Mouse (Mus musculus): ENCODE measurements around the gene Lrrc10. TPM values are rescaled to one million over a fixed set of nuclear protein-coding genes. Genes with fewer than 3 reads are reported as not detected.

Lrrc10 gene
- polyA plus RNA-seq, 1 experiment = not detected

GRCm38 (mm10) chr10:117072191-117072888, 27.2 kb downstream of the Lrrc10 start:
- Histone ChIP-seq H3K4me3 (ENCODE audit: insufficient read depth, low read length) (no peak overlapping the region), H3K27ac (ENCODE audit: insufficient read depth, low read length) (no peak overlapping the region), H3K4me1 (ENCODE audit: control insufficient read depth, insufficient read depth, low read length) (no peaks in the 10 kb centered on the region)
- TF ChIP-seq POLR2A (IDR thresholded peaks at IDR 0.05; ENCODE audit: low read depth, low read length) (no peak), CTCF (IDR thresholded peaks at IDR 0.05; ENCODE audit: borderline replicate concordance, insufficient read depth, low read length) (no peak)

- H3K27ac ChIP-seq (ENCODE audit: insufficient read depth, low read length) = no peak overlapping the region
- H3K4me3 ChIP-seq (ENCODE audit: insufficient read depth, low read length) = no peak overlapping the region
- no peaks in the 10 kb centered on the region for H3K4me1 ChIP-seq (ENCODE audit: control insufficient read depth, insufficient read depth, low read length)
- TF ChIP-seq POLR2A (IDR thresholded peaks at IDR 0.05; ENCODE audit: low read depth, low read length) (no peak), CTCF (IDR thresholded peaks at IDR 0.05; ENCODE audit: borderline replicate concordance, insufficient read depth, low read length) (no peak)
These were observed 28.0 kb downstream of the Lrrc10 start for GRCm38 (mm10) chr10:117073176-117073575.

- no peak overlapping the region for H3K4me3 ChIP-seq (ENCODE audit: insufficient read depth, low read length)
- no peaks in the 10 kb centered on the region for H3K4me1 ChIP-seq (ENCODE audit: control insufficient read depth, insufficient read depth, low read length)
- H3K27ac ChIP-seq (ENCODE audit: insufficient read depth, low read length) = no peak overlapping the region
- TF ChIP-seq CTCF (IDR thresholded peaks at IDR 0.05; ENCODE audit: borderline replicate concordance, insufficient read depth, low read length) (peak; percentile 76; the same call in 1 of the 2 replicates), POLR2A (IDR thresholded peaks at IDR 0.05; ENCODE audit: low read depth, low read length) (no peak)
These were observed 33.1 kb downstream of the Lrrc10 start for GRCm38 (mm10) chr10:117078284-117078683.

- no peak overlapping the region for H3K27ac ChIP-seq (ENCODE audit: insufficient read depth, low read length)
- H3K4me3 ChIP-seq (ENCODE audit: insufficient read depth, low read length) = no peak overlapping the region
- no peaks in the 10 kb centered on the region for H3K4me1 ChIP-seq (ENCODE audit: control insufficient read depth, insufficient read depth, low read length)
- TF ChIP-seq POLR2A (IDR thresholded peaks at IDR 0.05; ENCODE audit: low read depth, low read length) = no peak
- TF ChIP-seq CTCF (IDR thresholded peaks at IDR 0.05; ENCODE audit: borderline replicate concordance, insufficient read depth, low read length) = no peak
These were observed 36.2 kb downstream of the Lrrc10 start for GRCm38 (mm10) chr10:117081326-117081725.

- TF ChIP-seq CTCF (IDR thresholded peaks at IDR 0.05; ENCODE audit: borderline replicate concordance, insufficient read depth, low read length) (no peak), POLR2A (IDR thresholded peaks at IDR 0.05; ENCODE audit: low read depth, low read length) (no peak)
- Histone ChIP-seq H3K27ac (ENCODE audit: insufficient read depth, low read length) (no peak overlapping the region), H3K4me1 (ENCODE audit: control insufficient read depth, insufficient read depth, low read length) (no peaks in the 10 kb centered on the region), H3K4me3 (ENCODE audit: insufficient read depth, low read length) (no peak overlapping the region)
These were observed 36.8 kb downstream of the Lrrc10 start for GRCm38 (mm10) chr10:117081914-117082359.

DNA sequence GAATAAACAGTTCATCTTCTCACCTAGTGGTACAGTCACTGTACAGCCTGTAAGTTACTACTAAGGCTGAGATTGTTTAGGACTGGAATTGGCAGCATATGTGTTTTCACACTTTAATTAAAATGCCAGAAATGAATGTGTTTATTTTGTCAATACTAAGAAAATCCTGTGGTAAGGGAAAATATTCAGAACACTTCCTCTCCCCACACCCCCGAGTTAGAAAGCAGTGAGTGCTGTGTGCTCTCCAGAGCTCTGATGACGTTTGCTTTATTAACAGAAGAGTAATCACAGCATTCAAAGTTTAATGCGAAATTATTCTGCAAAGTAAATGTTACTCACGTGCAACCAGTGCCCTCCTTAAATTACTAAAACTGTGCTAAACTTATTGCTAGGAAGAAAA, 44.5 kb downstream of the Lrrc10 start:
- no peak for TF ChIP-seq CTCF (IDR thresholded peaks at IDR 0.05; ENCODE audit: borderline replicate concordance, insufficient read depth, low read length)
- TF ChIP-seq POLR2A (IDR thresholded peaks at IDR 0.05; ENCODE audit: low read depth, low read length) = no peak
- Histone ChIP-seq H3K4me3 (ENCODE audit: insufficient read depth, low read length) (no peak overlapping the region), H3K27ac (ENCODE audit: insufficient read depth, low read length) (no peak overlapping the region), H3K4me1 (ENCODE audit: control insufficient read depth, insufficient read depth, low read length) (no peaks in the 10 kb centered on the region)

- no peaks in the 10 kb centered on the region for H3K4me1 ChIP-seq (ENCODE audit: control insufficient read depth, insufficient read depth, low read length)
- TF ChIP-seq POLR2A (IDR thresholded peaks at IDR 0.05; ENCODE audit: low read depth, low read length) = no peak
- no peak for TF ChIP-seq CTCF (IDR thresholded peaks at IDR 0.05; ENCODE audit: borderline replicate concordance, insufficient read depth, low read length)
- H3K27ac ChIP-seq (ENCODE audit: insufficient read depth, low read length) = 0 out of 2 replicates have a peak overlapping the region, but pooled peaks have one; percentile 15
- no peak overlapping the region for H3K4me3 ChIP-seq (ENCODE audit: insufficient read depth, low read length)
These were observed 49.6 kb downstream of the Lrrc10 start for GRCm38 (mm10) chr10:117094504-117095329.

DNA sequence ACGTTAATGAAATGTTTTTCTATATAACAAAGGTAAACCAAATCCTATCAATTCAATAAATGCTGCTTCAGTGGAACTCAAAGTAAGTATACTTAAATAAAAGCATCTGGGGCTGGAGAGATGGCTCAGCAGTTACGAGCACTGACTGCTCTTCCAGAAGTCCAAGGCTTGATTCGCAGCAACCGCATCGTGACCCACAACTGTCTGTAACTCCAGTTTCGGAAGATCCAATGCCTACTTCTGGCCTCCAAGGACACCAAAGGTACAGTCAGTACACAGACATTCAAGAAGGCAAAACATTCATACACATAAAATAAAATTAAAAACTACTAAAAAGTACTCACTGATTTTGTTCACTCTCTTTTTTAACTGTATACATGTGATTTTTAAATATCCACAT, 51.0 kb downstream of the Lrrc10 start:
- H3K4me1 ChIP-seq (ENCODE audit: control insufficient read depth, insufficient read depth, low read length) = no peaks in the 10 kb centered on the region
- H3K4me3 ChIP-seq (ENCODE audit: insufficient read depth, low read length) = no peak overlapping the region
- no peak overlapping the region for H3K27ac ChIP-seq (ENCODE audit: insufficient read depth, low read length)
- TF ChIP-seq CTCF (IDR thresholded peaks at IDR 0.05; ENCODE audit: borderline replicate concordance, insufficient read depth, low read length) (no peak), POLR2A (IDR thresholded peaks at IDR 0.05; ENCODE audit: low read depth, low read length) (no peak)

Other genes starting within 250 kb of the Lrrc10 start
- gene Myrfl, start 148.4 kb upstream of the Lrrc10 start, polyA plus RNA-seq (2011; ENCODE audit: insufficient read length, low read depth, missing spikeins) = not detected in 2 replicates
- gene Rab3ip, start 94.6 kb upstream of the Lrrc10 start, polyA plus RNA-seq (2011; ENCODE audit: insufficient read length, low read depth, missing spikeins) = 25.7 and 37.9 TPM in 2 replicates
- gene Gm10271, start 72.7 kb upstream of the Lrrc10 start, polyA plus RNA-seq (2011; ENCODE audit: insufficient read length, low read depth, missing spikeins) = not detected in 2 replicates
- gene Best3, start 59.0 kb upstream of the Lrrc10 start, polyA plus RNA-seq (2011; ENCODE audit: insufficient read length, low read depth, missing spikeins) = not detected in 2 replicates
- 458 and 514 TPM in 2 replicates for gene Cct2, start 18.5 kb downstream of the Lrrc10 start, polyA plus RNA-seq (2011; ENCODE audit: insufficient read length, low read depth, missing spikeins)
- gene Frs2, start 103.2 kb downstream of the Lrrc10 start, polyA plus RNA-seq (2011; ENCODE audit: insufficient read length, low read depth, missing spikeins) = 54.8 and 61.5 TPM in 2 replicates
- gene Yeats4, start 179.2 kb downstream of the Lrrc10 start, polyA plus RNA-seq (2011; ENCODE audit: insufficient read length, low read depth, missing spikeins) = 37.9 and 44.6 TPM in 2 replicates
- not detected in 2 replicates for gene 9530003J23Rik, start 193.4 kb downstream of the Lrrc10 start, polyA plus RNA-seq (2011; ENCODE audit: insufficient read length, low read depth, missing spikeins)
- 13.1 and 116 TPM in 2 replicates for gene Lyz2, start 237.0 kb downstream of the Lrrc10 start, polyA plus RNA-seq (2011; ENCODE audit: insufficient read length, low read depth, missing spikeins)
- gene Lyz1, start 247.5 kb downstream of the Lrrc10 start, polyA plus RNA-seq (2011; ENCODE audit: insufficient read length, low read depth, missing spikeins) = 0.93 TPM in 1 of 2 replicates, not detected in the other

Data from embryonic fibroblast, embryonic 13.5 days (primary cell).